Mouse (Mus musculus) gastrocnemius, adult 18-20 months (tissue): Measurements from ENCODE around the gene Pxdc1. TPM values are rescaled to one million over a fixed set of nuclear protein-coding genes. Genes with fewer than 3 reads are reported as not detected.

Source experiments
- DNase-seq: peaks from one replicate; pipeline ENCODE4 v3.0.0; 2021; ENCODE audit warnings: low spot score
- total RNA-seq, 2 experiments: library from RNA; stranded (reverse); gene quantifications; 2 replicates each; pipeline ENCODE4 v1.2.3; 2021

Gene Pxdc1
- total RNA-seq, 2 experiments from 2014 or later: 4.6 to 7.2 TPM

DNA sequence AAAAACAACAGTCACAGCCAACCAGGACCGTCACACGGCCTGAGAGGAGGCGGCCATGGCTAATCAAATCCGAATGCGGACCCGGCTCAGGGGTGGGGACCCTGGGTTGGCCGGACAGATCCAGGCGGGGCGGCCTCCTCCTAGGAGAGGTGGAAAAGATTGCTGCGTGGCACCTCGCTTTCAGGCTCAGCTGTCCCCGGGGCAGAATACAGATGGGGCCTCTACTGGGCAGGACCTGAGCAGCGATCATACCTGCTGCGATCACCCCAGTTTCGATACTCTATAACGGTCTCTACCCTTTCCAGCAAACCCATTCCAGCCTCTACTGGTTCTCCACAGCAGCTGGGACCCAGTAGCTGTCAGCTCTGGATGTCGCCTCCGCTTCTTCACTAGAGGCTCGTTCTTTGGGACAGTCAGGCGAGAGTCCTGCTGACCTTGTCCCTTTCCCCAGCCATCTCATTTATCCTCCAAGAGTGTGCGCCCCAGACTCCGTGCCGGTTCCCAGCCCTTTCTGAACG is 1.8 kb downstream of the Pxdc1 start:
- peak; percentile 29 for DNase-seq

DNA sequence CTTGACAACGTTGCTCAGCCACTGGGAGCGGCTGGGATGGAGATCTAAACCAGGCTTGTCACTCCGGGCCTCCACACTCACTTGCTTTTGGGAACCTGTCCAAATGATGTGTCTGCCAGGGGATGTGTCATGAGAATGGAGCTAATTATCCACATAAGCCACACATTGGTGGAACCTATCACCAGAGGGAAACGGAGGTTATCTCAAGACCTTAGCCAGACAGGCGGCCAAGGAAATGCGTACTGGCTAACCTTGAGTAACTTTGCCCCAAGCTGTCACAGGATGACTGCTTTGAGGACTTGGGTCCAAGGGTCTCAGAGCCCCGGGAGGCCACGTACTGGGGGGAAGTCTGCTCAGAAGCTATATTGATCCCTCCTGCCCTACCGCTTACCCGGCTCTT is 2.3 kb downstream of the Pxdc1 start:
- peak; percentile 68 for DNase-seq

DNA sequence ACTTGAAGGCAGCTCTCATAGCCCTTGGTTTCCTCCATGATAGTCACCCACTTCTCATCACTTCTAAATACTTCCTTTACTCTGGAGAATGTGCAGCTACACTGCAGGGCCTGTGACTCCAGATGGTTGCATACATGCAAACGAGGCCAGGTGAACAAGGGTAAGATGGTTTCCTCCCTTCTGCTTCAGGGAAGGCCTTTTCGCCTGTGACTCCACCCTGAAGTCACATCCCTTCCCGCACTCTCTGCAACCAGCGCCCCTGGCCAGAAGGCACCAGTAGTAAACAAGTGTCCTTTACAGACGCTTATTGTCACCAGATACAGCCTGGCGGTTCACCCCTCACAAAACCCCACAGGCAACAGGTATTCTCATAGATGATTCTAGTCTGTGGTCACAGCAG is 2.9 kb downstream of the Pxdc1 start:
- DNase-seq: no peak

DNA sequence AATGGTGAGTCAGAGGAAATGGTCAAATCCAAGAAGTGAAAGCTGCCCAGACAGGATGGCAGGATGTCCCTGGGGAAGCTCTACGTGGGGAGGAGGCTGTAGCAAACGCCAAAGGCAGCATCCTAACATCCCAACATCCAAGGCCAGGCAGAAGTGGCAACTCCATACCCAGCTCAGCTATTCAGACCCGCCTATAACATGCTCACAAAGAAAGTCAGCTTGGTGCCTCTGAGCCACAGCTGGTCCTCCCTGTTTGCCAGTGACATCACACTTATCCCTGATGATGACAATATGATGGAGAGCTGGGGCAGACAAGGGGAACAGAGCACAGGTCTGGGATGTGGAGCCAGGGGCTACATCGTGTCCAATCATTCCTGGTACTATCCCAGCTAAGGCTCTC is 5.5 kb downstream of the Pxdc1 start:
- no peak for DNase-seq

DNA sequence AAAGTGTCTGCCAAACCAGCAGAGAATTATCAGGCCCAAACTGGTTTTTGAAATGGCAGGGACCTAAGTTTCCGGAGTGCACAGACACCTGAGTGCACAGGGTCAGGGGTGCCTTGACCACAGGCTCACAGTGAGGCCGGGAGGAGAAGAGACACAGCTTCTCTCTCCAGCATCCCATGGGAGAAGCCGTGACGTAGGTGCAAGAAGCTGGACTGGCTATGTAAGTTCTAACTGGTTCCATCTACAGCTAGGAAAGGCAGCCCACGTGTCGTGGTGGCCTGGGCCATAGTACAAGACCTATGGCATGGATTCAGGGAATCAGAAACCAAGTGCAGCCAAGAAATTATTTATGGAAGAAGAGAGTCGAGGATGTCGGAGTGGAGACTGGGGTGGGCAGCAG is 6.1 kb downstream of the Pxdc1 start:
- DNase-seq: no peak

DNA sequence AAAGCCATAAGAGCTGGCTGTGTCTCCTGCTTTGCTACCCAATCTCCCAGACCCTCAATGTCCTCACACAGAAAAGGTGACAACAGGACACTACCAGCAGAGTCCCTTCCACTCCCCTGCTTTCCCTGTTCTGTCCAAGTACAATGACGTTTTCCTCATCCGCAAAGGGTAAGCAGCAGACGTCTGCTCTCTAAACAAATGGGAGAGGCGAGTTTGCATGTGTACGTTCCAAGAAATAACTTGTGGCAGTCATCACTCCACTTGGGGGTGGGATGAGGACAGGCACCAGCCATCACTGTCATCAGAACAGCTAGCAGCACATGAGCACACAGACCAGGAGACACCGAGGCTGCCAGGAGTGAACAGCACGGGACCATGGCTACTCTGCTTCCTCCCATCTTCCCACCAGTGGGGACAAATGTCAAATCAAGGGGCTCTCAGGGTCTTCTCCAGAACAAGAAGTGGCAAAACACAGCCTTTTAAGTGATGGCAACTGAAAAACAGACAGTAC is 7.0 kb downstream of the Pxdc1 start:
- DNase-seq: no peak

DNA sequence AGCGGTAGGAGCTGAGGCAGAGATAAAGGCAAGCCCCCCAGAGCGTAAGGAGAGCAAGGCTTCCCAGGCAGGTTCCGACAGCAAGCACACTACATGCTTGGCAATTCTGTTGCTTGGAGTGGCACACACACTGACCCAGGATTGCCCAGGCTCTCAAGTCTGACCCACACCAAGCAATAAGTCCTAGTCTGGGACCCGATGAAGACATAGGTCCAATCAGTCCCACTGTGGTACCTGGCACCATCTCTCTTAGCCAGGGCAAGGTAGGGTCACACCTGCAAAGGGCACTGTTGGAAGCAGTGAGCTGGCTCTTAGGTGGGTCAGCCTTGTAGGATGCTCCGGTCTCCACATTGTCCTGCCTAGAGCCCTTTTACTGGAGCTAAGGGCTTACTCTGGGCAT is 7.8 kb downstream of the Pxdc1 start:
- DNase-seq: no peak

DNA sequence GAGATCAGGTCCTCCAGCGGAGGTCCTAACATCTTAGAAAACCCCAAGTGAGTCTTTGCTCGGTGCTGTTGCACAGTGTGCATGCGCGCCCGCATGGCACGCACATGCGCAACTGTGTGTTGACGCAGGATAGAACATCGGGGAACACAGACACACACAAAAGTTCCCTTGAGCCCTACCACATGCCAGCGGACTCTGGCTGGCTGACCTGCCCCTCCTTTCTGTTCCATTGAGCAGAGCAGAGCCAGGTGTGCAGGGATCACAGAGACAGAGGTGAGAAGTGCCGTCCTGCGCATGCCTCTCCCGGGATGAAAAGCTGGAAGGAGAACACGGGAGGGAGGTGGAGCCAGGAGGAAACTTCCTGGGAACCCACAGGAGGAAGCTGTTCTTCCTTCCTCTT is 8.9 kb downstream of the Pxdc1 start:
- DNase-seq: no peak

DNA sequence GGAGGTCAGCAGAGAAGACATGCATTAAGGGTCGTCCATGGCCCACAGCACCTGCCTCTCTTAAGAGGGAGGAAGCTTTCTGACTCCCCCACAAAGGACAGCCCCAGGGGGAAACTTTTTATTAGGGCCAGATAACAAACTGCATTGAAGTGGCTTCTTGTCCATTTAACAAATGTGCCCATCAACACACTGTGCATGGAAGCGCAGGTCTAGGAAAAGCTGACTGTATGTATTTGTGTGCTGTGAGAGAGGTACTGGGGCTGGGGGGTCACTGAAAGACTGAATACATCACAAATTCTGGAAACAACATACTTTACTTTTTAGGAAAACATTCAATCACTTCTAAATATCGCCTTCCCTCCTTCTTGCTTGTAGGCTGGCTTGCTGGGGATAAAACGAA is 9.4 kb downstream of the Pxdc1 start:
- DNase-seq: no peak

DNA sequence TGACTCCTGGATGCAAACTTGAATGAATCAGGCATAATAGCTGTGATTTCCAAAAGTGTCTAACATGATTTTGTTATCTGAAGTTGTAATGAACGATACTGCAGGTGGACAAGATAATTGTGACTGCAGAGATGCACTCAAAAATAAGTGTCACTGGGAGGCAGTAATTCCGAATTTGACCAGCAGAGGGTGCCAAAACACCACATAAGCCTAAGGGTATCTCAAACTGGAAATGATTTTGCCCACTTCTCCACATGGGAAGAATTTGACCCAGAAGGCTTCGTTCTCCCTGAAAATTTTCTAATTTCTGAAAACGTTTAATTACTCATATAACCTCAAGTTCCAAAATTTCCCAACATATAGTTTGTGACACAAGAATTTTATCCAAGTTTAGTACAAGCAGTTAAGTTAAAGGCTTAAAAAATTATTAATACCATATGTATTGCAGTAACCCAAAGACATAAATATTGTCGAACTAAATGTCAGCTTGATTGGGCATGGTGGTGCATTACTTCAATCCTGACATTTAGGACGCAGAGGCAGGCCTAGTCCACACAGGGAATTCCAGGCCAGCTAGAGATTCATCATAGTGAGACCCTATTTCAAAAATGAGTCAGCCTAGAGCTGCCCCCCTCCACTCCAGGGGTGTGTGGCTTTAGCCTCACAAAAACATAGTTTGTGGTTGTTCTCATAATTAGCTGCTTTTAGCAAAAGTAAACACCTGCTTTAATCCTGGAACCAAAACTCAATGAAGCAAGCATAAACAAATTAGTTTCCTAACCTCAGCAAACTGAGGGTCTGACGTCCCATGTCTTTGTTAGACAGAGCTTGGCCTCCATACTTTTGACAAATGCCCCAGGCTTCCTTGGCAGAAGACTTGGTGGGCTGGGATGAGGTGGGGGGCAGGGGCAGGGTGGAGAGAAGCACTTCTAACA is 10.1 kb downstream of the Pxdc1 start:
- DNase-seq: peak; percentile 65

DNA sequence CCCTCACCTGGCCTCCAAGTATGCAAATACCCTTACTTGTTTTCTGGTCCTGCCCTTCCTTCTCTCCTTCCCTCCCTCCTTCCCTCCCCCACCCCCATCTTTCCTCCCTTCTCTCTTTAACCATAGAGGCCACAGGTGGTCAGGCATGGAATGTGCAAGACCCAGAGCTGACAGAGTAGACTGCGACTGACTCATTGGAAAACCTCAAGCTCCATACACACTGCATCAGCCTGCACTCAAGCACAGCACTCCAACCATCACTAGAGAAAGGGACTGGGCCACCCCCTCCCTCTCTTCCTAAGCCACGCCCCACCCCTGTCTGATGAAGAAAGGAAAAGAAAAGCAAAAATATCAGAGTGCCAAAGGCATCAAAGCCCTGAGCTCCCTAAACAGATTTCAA is 12.2 kb downstream of the Pxdc1 start:
- DNase-seq: no peak

DNA sequence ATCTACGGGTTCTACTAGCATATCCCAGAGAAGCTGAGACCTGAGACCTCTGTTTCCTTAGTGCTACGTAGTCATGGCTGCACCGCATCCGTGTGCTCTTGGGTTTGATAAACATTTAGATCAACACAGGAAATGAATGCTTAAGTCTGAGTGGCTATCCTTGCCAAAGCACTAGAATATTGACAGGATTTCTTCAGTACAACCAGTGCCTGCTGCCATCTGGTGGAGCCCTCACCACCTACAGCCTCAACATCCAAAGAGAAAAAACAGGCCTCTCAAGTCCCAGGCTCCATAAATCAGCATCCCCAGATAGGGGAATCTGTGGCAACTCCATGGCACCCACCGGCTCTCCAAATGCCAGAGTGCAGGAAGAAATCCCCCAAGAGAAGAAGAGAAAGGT is 17.3 kb downstream of the Pxdc1 start:
- peak; percentile 29 for DNase-seq

DNA sequence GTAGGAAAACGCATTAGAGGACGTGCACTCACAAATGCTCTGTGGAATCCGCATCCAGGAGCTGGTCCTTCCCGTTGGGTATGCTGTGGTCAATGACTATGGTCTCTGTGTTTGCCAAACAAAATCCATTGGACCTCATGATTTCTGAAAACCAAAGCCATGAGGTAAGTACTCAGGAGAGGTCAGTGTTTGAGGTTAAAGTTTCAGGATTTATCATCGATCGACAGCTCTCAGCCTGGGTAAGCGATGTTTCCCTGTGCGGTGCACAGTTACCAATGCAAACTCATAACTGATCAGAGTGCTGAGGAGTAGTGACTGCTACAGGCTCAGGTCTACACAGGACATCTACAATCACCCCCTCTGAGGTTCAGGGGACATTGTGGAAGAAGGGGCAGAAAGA is 23.0 kb downstream of the Pxdc1 start:
- DNase-seq: no peak

DNA sequence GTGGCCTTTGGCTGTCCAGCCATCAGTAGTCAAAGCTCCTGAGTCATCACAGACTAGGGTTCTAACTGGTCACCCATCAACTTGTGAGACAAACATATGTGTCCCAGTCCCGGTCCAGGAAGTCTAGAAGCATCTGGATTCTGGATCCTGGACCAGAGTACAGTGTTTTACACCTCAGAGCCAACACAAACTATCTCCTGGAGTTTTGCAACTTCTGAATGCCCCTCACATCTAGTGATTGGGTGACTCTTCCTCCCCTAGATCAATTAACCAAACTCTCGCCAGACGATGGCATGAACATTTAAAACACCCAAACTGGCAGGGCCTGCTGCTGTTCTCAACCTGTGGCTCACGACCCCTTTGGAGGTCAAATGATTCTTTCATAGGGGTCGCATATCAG is 23.5 kb downstream of the Pxdc1 start:
- no peak for DNase-seq

DNA sequence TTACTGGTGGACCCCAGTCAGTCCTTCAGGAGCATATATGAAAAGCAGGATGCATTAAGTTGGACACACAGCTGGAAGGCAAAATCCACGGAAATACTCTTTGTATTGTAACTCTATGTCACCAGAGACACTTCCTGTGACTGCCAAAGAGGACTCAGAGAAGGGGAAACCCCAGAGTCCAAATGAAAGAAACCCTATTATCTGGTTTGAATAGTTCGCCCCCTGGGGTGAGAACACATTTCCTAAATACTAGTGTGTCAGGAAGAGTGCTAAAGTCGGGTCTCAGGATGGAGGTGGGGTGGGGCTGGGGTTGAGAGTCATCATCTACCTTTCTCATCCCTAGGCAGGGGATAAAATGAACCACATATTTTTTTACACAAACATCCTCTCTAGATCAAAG is 25.8 kb downstream of the Pxdc1 start:
- no peak for DNase-seq

DNA sequence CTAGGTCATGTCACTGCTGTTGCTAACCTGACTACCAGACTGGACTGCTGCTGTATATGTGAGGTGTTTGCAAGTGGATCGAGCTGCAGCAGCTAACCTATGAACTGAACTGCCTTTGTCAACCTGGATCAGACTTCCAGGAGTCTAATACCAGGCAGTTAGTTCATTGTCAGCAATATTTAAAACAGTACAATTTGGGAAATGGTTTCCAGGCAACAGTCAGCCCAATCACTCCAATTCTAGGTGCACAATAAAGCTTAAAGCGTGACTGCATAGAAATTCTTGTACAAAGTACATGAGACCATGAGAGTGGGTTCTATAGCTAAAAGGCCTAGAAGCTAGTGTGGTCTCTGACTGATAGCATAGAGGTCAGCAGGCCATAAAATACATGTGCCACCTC is 28.9 kb downstream of the Pxdc1 start:
- no peak for DNase-seq

DNA sequence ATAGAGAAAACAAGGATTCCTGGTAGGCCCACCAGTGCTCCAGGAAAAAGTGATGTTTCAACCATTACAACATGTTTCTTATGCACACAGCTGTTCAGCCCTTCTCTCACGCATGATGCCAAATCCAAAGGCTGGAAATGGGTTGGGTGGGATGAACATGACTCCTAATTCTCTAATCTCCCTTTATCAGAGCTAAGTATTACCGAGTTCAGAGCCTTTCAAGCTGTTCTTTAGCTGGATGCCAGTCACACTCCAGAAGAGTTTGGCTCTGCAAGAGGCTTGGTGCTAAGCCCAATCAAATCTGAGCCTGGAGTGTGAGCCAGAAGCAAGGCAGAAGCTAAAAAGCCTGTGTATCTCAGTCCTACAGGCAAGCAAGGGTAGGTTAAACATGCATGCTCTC is 40.9 kb downstream of the Pxdc1 start:
- no peak for DNase-seq

DNA sequence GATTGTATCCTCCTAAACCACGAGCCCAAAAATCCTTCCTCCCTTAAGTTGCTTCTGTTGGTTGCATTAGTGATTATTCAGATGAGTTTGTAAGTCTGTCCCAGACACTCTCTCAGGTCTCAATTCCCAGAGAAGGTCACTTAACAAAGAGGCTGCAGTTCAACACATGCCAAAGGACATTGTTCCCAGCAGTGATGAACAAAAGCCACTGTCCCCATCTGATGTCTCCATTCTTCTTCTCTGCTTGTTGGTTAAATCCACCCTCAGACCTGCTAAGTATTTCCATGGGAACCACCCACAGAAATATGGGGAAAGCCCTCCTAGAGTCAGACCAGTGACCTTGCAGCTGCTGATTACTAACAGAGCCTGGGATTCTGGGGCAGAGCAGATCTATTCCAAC is 43.6 kb downstream of the Pxdc1 start:
- no peak for DNase-seq

DNA sequence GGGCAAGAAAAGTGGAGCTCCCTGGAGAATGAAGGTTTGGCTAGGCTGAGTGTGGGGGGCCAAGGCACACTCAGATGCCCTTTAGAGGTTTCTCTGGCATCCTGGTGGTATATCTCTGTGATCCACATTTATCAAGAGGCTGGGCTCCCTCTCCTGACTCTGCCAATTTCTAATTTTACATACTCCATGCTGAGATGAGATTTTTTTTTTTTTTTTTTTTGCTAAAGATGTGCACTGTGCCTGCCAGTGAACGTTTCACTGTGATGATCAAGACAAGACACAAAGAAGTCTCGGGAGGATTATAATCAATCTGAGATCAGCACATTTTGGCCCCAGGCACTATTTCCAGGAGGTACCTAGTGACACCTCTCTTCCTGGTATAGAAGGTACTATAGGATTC is 46.2 kb downstream of the Pxdc1 start:
- DNase-seq: no peak

DNA sequence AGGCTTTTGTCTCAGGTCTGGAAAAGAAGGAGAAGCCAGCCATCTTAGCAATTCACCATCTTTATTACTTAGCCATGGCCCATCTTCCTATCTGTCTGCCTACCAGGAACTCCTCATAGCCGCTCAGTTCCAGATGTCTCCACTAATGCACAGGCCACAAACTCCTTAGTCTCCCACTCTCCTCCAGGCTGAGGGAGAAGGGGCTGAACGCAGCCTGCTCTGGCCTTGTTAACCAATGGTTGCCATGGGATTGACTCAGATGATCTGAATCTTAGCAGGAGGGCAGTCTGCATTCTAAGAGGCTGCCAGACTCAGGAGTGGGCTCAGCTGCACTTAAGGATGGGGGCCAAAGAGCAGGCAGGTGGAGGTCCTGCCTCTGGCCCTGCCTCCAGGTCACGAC is 47.4 kb downstream of the Pxdc1 start:
- DNase-seq: no peak

DNA sequence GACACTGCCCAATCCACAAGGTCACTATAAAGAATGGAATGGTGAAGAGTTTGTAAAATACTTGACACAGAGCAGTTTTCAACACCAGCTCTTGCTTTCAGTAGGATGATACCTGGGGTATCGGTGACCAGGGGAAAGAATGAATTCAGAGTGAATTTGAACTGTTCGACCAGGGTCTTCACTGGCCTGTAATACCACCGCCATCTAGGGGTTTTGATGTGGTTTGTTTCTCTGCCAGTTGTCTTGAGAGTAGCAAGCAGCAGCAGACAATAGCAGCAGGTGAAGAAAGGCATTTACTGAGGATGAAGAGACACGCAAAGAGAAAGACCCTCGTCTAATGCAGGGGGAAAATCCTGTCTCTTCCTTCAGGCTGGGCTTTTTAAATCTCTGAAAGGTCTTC is 48.1 kb downstream of the Pxdc1 start:
- no peak for DNase-seq

DNA sequence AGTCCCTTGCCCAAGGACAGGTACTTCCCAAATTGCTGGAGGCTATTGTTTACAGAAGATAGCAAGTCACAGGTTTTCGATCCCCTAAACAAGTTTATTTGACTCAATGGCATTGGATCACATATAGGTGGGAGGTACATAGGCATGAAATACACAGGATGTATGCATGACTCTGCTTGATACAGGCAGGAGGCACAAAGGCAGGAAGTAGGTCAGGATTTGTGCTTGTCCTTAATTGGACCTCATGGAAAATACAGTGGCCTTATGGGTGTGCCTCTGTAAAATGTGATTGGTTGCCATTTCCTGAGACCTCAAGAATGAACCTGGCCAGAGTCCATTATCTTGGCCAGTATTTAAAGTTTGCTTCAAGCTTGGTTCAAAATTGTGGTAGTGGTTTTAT is 48.9 kb downstream of the Pxdc1 start:
- DNase-seq: no peak

DNA sequence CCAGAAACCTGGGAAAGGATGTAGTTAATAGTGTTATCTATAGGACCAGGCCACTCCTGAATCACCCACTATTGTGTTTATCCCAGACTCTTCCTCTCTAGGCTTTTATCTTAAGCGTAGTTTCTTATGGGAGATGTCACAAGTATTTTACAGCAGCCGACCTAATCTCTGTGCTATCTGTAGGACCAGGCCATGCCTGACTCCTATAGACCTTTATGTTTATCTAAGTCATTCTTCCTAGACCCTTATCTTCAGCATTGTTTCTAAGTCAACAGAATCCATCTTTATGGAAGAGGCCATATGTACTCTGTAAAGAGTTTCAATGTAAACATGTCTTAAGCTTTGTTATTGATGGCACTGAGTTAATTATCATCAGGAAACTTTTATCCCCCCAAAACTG is 50.5 kb downstream of the Pxdc1 start:
- DNase-seq: no peak
